Mouse (Mus musculus) C2C12 (cell line): Measurements from ENCODE around the gene Gm20532.

ENCODE experiments used
- CTCF ChIP-seq: IDR thresholded peaks from one replicate; pipeline ENCODE4 v1.5.1; 2011; ENCODE audit not compliant: control insufficient read depth, insufficient read depth, insufficient read length
- MAX ChIP-seq: IDR thresholded peaks from one replicate; pipeline ENCODE4 v1.6.1; 2011; ENCODE audit warnings: mild to moderate bottlenecking, control low read depth
- MYOD1 ChIP-seq: IDR thresholded peaks from one replicate; pipeline ENCODE4 v1.6.1; 2011; ENCODE audit warnings: low read depth; ENCODE audit not compliant: control insufficient read depth, insufficient read length

DNA sequence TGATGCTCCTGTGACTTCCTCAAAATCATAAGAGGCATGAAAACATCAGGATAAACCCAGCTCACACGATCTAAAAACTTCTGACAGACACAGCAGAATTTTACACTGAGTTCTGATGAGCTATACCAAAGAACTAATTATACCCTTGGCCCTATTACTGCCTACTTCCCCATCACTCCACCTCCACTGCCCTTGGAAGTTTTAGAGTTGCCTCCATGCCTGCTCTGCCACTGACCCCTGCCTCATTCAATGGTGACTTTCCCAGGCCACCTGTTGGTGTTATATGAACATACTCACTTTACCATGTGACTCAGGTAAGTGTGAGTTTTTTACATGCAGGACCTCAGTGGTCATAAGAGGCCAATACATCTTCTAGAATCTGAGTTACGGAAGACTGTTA is 71.0 kb downstream of the Gm20532 start:
- TF ChIP-seq CTCF: no peak
- TF ChIP-seq MYOD1: no peak
- TF ChIP-seq MAX: no peak
